Mouse (Mus musculus) Muller cell, postnatal 12 days (primary cell): Measurements from ENCODE around the gene Opcml.

ENCODE experiments used
- DNase-seq: peaks from one replicate; pipeline ENCODE4 v3.0.0-alpha.2; 2015; ENCODE audit errors: inconsistent ontology term

Gene Opcml

GRCm38 (mm10) chr9:28617666-28618065, 827.1 kb downstream of the Opcml start:
- no peak for DNase-seq

DNA sequence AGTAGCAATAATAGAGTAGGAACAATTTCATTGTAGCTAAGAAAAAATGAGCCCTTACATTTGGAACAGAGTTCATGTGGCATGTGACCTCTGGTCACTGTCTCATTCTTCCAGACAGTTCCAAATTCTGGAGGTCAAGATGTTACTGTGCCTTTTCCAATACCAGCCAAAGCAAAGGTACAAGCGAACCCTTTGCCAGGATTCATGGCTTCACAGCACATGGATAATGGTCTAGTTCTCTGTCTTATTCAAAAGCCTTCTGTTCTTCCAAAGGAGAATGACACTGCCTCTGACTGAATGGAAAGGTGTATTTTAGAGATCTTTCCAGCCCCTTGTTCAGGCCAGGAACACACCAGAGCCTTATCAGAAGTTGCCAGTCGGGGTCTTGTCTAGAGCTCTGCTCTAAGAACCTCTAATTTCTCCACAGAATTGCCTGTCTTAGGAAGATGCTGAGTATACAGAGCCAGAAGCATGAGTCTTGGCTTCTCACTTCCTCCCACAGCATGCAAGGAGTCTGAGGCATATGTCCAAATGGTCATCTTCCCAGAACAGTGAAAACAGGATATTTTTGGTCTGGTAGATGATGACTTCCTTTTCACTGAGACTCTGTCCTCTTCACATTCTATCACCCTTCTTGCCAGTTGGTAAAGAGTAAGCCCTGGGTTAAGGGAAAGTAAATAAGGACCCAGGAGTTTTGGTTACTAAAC, 827.8 kb downstream of the Opcml start:
- no peak for DNase-seq

DNA sequence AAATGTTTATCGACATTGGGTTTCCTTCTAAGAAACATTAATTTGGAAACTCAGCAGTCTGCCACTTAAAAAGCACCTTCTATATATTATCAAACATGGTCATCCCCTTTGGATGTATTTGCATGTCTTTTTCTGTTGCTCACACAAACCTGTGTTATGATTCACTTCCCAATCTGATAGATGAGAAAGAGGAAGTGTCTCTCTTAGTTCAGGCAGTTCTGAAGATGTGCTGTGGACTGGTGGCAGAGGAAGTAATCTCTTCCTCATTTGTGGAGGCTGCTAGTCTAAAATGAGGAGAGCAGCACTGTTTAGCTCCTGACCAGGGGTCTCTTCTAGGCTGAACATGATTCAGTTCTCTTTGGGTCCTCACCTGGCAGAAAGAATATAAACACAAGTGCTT, 831.4 kb downstream of the Opcml start:
- DNase-seq: no peak

DNA sequence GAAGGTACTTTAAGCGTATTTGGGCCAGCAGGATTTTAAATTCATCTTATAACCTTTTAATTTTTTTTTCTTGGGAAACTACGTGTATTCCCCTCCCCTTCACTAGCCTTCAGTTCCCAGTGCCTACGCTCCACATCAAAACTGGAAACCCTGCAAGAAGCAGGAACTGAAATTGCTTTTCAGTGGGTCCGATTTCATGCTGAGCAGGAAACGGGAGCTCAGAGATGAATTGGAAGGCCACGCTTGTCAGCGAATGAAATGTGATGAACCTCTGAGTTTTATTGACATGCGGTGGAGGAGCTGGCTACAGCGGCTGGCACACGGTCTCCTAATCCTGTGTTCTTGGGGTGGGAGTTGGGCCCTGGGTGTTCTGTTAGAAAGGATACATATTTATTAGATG, 834.3 kb downstream of the Opcml start:
- no peak for DNase-seq

- no peak for DNase-seq
These were observed 852.2 kb downstream of the Opcml start for GRCm38 (mm10) chr9:28642766-28643165.

DNA sequence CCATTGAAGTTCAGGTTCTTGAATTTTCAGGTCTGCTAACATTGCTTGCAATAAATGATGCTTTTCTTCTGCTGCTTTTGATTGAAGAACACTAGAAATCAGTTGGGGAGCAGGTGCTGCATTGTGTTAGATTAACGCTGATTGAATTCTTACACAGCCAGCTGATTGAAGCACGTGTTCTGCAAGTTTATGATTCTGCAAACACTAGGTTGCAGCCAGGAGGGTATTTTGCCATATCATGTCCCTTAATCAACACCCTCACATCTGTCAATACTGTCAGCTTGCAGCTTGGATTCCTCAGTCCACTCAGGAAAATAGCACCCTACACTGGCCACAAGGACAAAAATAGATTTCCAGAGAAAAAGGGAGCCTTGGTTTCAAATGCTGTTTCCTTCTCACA, 853.5 kb downstream of the Opcml start:
- DNase-seq: no peak

DNA sequence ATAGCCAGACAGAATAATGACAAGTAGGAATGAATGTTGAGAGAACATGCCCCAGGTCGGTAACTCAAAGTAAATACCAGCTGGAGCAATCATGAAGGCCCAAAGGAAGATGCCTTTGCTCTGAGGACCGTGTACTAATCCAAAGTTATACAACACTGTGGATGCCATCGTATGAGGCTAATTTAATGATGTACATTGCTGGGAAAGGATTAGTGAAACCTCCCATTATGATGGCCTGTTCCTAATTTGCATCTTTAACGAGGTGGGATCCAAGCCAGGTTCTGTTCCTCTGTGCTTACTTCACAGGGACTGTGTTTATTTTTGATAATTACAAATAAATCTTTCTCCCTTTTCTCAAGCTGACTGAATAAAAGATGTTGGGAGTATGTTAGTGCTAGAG, 859.5 kb downstream of the Opcml start:
- DNase-seq: peak; percentile 3

GRCm38 (mm10) chr9:28659996-28660395, 869.4 kb downstream of the Opcml start:
- DNase-seq: no peak

- DNase-seq: no peak
These were observed 872.3 kb downstream of the Opcml start for GRCm38 (mm10) chr9:28662882-28663281.

DNA sequence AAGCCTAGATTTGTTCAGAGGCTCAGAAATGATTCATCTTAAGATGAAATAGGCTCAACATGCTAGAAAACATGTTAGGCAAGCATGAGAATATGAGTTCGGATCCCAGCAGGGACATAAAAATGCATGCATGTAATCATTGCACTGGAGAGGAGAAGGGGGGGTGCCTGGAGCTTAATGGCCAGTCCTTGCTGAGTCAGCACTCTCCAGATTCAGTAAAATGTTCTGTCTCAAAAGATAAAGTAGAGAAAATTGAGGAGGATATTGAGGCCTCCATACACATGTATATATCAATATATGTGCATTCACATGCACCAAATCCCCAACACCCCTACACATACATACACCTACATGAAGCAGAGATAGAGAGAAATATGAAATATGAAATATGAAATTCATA, 889.7 kb downstream of the Opcml start:
- no peak for DNase-seq

GRCm38 (mm10) chr9:28681252-28682037, 890.9 kb downstream of the Opcml start:
- no peak for DNase-seq

GRCm38 (mm10) chr9:28683951-28684470, 893.4 kb downstream of the Opcml start:
- DNase-seq: no peak

GRCm38 (mm10) chr9:28686942-28687611, 896.5 kb downstream of the Opcml start:
- DNase-seq: peak; percentile 2

GRCm38 (mm10) chr9:28690134-28690533, 899.6 kb downstream of the Opcml start:
- no peak for DNase-seq

DNA sequence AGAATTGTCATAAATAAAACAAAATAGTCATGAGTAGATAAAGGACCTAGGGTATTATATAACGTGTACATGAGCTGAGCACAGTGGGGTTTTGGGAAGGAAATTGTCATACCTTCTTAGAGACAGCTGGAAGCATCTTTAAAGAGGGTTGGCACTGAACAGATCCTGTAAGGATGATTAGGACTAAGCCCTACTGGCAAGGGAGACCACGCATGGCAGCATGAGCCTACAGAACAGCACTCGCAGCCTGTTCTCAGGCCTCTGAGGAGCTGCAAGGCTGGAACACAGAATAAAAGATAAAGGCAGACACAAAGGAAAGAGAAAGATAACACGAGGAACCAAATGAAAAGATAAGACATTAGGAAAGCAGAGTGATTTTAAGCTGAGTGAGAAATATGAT, 915.2 kb downstream of the Opcml start:
- no peak for DNase-seq

DNA sequence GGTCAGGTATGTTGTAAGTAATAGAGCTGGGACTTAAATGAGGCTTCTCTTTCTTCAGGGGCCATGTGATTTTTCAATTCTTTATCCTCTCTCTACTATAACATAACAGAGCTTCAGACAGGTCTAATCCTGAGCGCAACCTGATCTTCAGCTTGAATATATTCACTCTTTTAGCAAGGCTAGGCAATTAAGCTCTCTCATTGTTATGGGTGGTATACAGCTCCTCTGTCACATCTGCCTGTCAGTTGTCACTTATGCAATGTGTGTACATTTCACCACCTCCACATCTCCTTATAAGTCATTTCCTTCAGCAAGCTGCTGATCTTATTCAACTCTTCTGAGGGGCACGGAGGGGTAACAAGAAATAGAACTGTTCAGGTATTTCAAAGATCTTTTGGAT, 924.0 kb downstream of the Opcml start:
- no peak for DNase-seq

GRCm38 (mm10) chr9:28720186-28720585, 929.6 kb downstream of the Opcml start:
- DNase-seq: no peak

DNA sequence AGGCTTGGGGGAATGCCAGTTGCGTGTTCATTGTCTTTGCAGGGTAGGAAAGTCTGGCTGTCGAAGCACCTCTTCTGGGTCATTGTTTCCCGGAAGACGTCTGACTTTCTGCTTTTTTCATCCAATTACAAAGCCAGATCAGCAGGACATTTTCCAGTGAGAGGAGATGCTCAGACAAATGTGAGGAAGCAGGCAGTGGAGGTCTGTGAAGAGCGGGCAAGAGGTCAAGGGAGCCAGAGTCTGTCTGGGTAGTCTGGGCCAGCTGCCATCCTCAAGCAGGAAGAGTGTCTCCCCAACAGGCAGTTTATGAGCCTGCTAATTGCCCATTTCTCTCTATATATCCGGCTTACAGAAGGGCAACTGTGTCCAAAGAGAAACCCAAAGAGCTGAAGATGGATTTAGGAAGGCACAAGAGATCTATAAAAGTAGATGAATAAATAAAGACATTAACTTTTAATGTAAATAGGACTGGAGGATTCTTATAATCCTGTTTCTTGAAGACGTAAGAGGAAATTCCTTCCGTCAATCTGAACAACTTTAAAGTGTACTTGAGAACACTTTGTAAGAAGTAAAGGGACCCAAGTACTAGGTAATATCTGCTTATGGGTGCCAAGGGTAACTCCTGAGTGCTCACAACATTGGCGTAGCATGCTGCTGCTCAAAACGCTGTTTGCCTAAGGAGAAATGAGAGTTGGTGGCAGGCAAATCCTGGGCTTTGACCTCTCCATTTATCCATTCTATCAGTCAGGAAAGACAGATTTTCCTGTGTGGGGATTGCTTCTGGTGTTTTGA, 941.4 kb downstream of the Opcml start:
- peak; percentile 55 for DNase-seq

DNA sequence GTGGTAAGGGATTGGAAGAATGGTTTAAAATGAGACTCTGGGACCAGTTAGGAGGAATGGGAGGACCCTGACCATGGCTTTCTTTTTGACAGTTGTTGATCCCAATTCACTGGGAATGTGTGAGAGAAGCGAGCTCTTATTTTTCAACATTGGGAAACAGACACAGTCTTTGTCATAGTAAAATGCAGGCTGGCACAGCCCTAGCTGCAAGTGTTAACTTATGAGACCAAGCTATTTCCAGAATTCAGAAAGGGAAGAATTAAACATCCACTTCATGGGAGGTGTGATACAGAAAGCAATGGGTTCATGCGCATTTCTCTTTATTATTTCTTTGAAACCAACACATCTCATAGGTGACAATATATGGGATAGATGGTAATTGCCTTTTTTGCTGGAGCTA, 947.4 kb downstream of the Opcml start:
- no peak for DNase-seq

- no peak for DNase-seq
These were observed 947.9 kb downstream of the Opcml start for GRCm38 (mm10) chr9:28738451-28738860.

GRCm38 (mm10) chr9:28744771-28745170, 954.2 kb downstream of the Opcml start:
- peak; percentile 8 for DNase-seq

DNA sequence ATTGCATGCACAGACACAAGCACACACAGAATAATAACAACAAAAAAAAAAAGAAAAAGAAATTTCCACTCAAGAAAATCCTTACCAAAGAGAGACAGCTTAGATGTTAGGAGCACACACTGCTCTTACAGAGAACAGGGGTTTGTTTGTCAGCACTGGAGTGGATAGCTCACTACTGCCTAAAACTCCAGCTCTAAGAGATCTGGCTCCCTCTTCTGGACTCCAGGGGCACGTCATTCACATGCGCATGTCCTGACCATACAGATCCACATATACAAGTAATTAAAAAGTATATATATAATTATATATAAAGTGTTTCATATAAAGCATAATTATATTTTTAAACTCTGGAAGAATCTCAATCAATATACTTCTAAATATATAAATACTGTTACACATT, 958.3 kb downstream of the Opcml start:
- DNase-seq: no peak
